Mouse (Mus musculus) adrenal gland, adult 18-20 months (tissue): Measurements from ENCODE around the gene Copz1. TPM values are rescaled to one million over a fixed set of nuclear protein-coding genes. Genes with fewer than 3 reads are reported as not detected.
A peak's percentile ranks its signal among the peaks of the same experiment; 100 is the strongest.

Experiments
- DNase-seq, 2 experiments: peaks; one replicate each; pipeline ENCODE4 v3.0.0; 2021 to 2022; ENCODE audit warnings: low spot score in 2 of 2
- microRNA-seq, 2 experiments: library from miRNA; unstranded; fragments of <30 nt; microRNA quantifications; one replicate each; pipeline ENCODE4 v1.2.0; 2021; ENCODE audit warnings: borderline number of aligned reads in 2 of 2
- total RNA-seq, 2 experiments: library from RNA; stranded (reverse); gene quantifications; 1 replicate in 1 of 2; 2 replicates in 1 of 2; pipeline ENCODE4 v1.2.3; 2021

The Copz1 gene
- total RNA-seq, 2 experiments from 2014 or later, result 138 to 150 TPM

DNA sequence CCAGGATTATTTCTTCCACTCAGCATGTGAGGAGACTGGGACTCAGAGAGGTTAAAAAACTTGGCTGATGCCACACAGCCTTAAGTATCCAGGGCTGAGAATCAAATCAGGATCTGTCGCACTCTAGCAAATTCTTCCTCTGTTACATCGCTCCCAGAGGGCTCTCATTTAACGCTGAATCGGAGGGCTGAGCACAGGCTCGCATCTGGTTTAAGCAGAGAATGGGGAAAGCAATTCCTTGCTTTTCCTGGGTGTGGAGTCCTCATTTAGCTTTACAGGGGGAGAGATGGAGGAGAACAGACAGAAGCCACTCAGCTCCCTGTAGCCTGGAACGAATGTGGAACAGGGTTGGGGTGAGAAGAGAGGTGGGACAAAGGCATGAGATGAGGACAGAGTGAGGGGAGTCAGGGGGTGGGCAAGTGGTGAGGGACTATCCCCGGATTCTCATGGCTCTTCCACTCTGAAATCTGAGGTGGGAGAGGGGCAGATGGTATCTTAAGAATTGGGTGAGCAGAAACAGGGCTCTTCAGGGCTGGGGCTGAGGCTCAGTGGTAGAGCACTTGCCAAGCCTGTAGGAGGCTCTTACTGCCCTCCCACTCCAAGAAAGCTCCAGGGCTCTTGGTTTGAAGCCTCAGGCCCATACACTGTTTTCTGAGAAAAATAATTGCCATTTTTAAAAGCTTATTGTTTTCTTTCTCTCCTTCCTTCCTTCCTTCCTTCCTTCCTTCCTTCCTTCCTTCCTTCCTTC is 63.1 kb downstream of the Copz1 start:
- no peak for DNase-seq

DNA sequence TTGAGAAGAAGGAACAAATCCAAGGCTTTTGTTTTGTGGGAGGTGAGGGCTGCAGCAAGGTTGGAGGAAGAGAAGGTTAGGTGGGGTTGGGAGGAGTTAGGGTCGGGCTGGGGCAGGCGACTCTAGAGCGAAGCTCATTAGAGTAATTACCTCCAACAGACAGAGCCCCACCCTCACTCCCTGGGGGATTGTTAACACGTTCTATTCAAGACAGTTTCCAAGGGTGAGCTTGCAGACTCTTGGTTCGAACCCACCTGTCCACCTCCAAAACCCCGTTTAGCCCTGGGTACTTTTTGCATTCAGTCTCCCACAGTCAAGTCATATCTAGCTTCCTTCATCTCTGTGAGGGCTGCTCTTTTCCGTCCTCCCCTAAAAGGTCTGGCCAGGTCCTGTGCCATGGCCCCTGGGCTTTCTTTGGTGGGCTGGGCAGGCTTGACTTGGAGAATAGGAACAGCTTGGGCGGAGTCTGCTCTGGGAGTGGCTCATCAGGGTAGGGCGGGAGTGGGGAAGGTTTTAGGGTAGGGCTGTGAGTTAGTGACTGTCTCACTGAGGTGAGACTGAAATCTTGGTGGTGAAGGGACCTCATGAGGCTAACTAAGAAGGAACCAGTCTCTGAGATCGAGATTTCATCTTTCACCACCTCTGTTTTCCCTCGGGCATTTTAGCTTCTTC is 64.6 kb downstream of the Copz1 start:
- no peak for DNase-seq

DNA sequence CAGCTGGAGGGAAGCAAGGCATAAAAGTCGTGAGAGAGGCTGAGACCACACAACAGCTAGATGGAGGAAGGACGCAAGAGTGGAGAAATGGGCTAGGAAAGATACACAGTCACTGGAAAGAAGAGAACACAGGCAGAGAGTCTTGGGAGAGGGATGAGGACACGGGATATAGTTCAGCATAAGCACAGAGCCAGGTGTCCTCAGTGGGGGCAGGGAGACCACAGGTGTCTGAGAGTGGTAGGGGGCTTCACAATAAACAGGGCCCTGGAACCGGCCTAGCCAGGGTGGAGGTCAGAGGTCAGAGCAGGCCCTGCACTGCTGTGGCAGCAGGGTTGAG is 66.3 kb downstream of the Copz1 start:
- no peak for DNase-seq

DNA sequence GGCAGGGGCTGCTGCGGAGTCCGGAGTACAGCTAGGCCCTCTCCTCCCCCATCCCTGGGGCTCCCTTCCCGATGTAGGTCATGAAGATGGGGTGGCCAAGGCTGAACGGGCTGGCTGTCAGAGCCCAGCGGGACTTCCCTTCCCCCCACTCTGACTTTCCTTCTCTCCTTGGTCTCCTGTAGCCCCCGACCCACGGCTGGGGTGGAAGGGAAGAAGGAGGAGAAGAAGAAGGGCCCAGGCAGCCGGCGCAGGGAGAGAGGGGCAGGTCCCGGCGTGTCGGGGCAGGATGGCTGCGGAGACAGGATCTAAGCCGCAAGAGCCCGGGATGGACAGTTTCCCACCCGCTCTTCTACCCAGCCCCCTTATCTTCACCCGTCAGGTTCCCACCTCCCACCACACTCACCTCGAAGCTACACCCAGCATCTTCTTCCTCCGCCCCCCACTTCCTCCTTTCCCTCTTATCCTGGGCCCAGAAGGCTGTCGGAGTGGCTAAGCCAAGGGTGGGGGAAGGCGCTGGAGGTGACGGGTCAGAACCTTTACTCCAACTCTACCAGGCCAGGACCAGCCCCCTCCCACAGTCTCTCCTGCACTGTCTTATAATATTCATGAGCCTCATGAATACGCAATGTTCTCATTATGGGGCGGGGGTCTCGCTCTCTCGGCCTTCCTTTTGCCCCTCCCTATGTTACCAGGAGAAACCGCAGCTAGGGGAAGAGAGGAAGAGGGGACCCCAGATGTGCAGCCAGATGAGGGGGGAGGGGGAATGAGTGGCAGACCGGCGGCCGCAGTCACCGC is 66.8 kb downstream of the Copz1 start:
- DNase-seq, result peak in 1 of 2 experiments; percentile 20

DNA sequence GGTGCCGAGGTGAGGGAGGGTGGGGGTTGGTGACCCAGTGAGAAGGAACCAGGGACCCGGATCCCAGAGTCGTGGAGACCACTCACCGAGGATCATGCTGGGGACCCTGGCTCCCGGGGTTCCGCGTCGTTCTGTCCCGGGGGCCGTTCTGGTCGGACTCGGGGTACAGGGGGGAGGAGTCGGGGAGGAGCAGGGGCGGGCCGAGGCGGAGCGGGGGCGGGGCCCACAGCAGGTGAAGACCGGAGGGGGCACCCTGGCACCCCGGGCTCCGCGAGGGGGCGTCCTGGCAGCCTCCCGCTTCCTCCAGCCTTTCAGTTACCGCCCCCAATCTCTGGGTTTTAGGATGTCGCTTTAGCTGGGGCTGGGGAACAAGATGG is 67.4 kb downstream of the Copz1 start, which contains the start of gene Zfp385a:
Gene Zfp385a, minus strand, starts transcription at position 133 of the 377 bp plus-strand sequence.
- DNase-seq, result peak; percentile 53 to 60

DNA sequence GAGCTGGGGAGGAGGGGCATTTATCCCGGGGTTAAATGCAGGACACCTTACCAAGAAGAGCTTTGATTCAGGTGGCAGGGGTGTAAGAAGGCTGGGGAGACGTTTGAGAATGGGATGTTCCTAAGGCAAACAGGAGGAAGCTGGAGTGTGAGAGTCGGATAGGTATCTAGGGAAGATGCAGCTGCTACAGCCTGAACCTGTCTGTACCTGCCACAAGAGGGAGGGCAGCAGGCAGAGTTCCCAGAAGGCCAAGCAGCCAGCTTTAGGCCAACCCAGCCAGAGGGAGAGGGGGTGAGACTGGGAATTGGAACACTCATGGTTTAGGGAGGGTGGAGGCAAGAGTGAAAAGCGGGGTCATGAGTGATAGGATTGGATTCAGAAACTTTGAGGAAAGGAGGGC is 68.3 kb downstream of the Copz1 start:
- DNase-seq, result no peak

DNA sequence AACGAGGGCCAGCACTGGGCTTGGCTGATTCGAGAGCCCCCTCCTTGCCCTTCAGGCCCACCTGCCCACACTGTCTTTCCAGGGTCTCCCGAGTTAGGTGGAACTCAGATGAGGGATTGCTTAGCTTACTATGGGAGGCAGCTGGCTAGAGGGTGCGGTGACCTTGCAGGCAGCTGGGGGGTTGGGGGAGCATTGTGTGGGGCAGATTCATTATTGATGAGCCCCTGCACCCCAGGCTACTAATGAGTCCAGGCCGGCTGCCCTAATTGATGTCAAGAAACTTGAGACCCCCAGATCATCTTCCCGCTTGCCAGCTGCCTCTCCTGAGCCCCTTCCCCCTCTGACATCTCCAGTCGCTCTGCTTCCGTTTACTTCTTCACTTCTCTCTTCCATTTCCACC is 69.0 kb downstream of the Copz1 start:
- no peak for DNase-seq

DNA sequence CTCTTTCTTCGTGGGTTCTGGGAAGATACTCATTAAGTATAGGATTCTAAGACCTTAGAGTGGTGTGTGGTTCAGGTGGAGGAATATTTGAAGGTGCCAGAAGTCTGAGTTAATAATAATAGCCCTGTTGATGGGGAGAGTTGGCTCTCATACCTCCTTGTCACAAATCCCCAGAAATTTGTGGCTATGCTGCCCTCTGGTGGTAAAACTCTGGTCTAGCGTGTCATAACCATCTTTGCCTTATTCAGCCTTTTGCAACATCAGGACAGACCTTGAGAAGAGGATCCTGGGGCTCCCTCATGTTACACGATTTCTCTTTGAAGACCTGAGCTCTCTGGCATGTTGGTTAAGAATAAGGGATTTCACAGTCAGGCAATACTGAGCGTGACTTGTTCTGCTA is 69.9 kb downstream of the Copz1 start:
- DNase-seq, result peak; percentile 69 to 72

DNA sequence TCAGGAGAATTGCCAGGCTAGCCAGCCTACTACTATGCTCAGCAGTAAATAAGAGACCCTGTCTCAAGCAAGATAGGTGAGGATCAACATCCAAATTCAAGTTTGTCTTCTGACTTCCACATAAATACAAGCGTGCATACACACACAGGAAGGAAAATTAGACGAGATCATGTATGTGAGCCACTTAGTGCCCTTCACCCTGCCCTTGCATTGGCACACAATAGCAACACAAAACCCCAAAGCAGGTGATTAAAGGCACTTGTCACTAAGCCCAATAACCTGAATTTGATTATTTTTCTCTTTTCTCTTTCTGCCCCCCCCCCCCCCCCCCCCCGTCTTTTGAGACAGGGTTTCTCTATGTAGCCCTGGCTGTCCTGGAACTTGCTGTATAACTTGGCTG is 70.5 kb downstream of the Copz1 start:
- DNase-seq, result no peak

DNA sequence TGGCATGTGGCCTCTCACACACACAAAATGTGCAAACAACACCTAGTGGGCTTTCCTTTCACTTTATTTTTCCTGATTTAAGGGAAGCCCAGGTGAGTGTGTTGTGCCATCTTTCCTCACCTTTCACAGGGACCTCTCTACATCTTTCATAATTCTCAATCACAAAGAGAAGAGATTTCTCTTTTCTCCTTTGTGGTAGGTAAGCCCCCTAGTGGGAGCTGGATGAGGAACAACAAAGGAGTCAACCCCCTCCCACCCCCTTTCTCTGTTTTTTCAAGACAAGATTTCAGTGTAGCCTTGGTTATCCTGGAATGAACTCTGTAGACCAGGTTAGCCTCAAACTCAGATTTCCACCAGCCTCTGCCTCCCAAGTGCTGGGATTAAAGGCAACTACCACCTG is 71.0 kb downstream of the Copz1 start:
- DNase-seq, result no peak

DNA sequence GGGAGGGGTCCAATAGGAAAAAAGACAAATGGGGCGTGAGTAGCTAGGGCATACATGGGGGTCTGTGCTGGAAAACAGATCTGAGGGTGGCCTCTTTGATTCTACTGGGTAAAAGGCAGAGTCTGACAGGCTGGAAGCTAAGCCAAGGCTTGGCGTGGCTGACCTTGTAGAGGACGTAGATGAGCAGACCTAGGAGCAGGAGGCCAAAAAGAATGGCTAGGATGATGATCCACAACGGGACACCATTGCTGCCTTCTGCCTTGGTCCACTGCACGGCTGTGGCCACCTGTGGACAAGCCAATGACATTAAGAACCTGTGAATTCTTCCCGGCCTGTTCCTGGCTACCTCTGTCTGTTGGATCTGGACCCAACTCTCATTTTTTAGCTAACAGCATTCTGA is 73.3 kb downstream of the Copz1 start:
- DNase-seq, result no peak

DNA sequence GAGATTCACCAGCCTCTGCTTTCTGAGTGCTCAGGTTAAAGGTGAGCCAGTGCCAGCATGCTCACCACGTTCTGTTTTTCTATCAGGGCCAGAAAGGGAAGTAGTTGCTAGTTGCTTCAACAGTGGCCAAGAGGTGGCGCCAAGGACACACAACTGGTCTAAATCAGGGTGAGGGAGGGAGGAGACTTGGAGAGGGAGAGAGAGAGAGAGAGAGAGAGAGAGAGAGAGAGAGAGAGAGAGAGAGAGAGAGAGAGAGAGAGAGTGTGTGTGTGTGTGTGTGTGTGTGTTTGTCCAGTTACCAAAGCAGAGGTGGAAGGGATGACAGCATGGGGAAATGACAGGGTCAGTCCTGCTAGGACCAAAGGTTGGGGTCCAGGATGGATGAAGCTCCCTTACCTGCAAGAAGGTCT is 74.8 kb downstream of the Copz1 start:
- DNase-seq, result peak; percentile 45 to 53

Small RNAs within 50 kb of the gene (microRNA-seq; reads per million reads assigned to microRNA genes)
- 58.6 to 71.0 reads per million in 2 experiments for gene Mir148b

Other genes with a start within 250 kb of the Copz1 start
- 10 to 100 TPM; 12.5 to 13.2 TPM for gene Smug1, start 105.6 kb upstream of the Copz1 start, total RNA-seq
- gene Cbx5, start 32.9 kb upstream of the Copz1 start, total RNA-seq, result 10 to 100 TPM; 65.0 to 76.3 TPM
- gene Hnrnpa1, start 32.3 kb upstream of the Copz1 start, total RNA-seq, result 100 to 1,000 TPM; 160 to 179 TPM
- under 1 TPM in 1 of 2 experiments, not detected in 1; 0.67 TPM for gene Nfe2, start 14.3 kb upstream of the Copz1 start, total RNA-seq
- gene Gpr84, start 37.9 kb downstream of the Copz1 start, total RNA-seq, result not detected
- 10 to 100 TPM; 12.4 to 16.9 TPM for gene Zfp385a, start 67.4 kb downstream of the Copz1 start, total RNA-seq
- gene Itga5, start 94.0 kb downstream of the Copz1 start, total RNA-seq, result 10 to 100 TPM; 27.1 to 31.7 TPM
- not detected for gene Gtsf1, start 157.8 kb downstream of the Copz1 start, total RNA-seq
- not detected for gene Gtsf2, start 175.8 kb downstream of the Copz1 start, total RNA-seq
- gene Nckap1l, start 181.1 kb downstream of the Copz1 start, total RNA-seq, result 1 to 10 TPM; 5.5 to 8.7 TPM
- 1 to 10 TPM; 5.1 to 8.6 TPM for gene Pde1b, start 230.3 kb downstream of the Copz1 start, total RNA-seq